Mouse (Mus musculus) ES-CJ7 (cell line): ENCODE data around the gene Ubxn7.
A peak's percentile ranks its signal among the peaks of the same experiment; 100 is the strongest.

ENCODE experiments used
- DNase-seq: peaks from one replicate; pipeline ENCODE4 v3.0.0; 2011; ENCODE audit warnings: low read depth, low spot score

Gene Ubxn7

DNA sequence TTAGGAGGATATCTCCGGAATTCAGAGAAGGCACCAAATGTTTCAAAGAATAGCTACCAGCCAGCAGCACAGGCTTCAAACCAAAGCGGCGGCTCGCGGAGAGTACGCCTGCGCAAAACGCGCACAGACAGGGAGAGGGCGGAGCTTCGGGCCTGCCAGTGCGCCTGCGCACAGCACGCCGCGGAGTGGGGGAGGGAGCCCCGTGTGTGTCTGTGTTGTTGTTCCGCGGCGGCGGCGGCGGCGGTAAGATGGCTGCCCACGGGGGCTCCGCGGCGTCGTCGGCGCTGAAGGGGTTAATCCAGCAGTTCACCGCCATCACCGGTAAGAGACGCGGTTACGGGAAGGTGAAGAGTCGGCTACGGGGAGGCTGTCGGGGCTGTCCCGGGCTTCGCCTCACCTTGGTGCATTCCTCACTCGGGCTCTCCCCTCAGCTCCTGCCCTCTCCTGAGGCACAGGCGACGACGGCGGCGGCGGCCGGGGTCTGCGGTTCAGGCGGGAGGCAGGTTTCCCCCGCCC lies at the start of gene Ubxn7:
Gene Ubxn7, plus strand, starts transcription at position 218 of the 516 bp plus-strand sequence.
- DNase-seq, result peak; percentile 96

DNA sequence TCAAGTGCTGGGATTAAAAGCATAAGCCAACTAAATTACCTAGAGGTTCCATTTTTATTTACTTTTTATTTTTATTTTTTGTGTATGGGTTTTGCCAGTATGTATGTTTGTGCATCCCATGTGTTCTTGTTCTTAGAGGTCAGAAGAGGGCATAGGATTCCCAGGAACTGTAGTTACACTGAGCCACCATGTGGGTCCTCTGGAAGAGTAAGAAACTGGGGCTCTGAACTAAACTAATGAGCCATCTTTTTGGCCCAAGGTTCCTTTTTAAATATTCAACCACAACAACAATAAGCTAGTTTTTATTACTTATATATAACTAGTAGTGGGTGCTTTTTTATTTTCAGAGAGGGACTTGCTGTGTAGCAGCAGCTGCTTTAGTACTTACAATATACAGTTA lies 49.4 kb upstream of the Ubxn7 start:
- DNase-seq, result no peak

DNA sequence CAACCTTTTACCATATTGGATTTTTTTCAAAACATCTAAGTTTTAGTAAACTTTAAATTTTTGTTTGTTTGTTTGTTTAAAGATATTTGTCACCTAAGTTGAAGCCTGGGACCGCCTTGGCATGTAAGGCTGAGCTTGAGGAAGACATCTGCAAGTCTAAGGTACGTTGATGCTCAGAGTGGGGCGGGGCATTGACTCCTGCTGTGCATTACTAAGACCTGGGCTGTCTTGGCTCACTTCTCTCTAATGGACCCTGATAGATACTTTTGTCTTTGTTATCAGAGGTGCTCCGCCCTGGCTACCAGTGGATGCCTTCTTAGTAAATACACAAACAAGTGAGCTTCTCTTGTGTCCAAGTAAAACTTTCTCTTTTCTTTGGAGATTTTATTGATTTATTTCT lies 40.2 kb upstream of the Ubxn7 start:
- DNase-seq, result peak; percentile 96

DNA sequence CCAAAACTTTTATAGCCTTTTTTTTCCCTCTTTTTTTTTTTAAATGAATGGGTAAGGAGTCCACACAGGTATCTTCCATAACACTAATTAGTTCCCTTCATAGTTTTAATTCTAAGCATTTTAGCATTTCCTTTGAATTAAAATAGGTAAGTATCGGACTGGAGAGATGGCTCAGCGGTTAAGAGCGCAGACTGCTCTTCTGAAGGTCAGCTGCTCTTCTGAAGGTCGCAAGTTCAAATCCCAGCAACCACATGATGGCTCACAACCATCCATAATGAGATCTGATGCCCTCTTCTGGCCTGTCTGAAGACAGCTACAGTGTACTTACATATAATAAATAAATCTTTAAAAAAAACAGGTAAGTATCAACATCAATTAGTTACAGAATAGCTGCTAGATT lies 32.4 kb upstream of the Ubxn7 start:
- DNase-seq, result peak; percentile 51

DNA sequence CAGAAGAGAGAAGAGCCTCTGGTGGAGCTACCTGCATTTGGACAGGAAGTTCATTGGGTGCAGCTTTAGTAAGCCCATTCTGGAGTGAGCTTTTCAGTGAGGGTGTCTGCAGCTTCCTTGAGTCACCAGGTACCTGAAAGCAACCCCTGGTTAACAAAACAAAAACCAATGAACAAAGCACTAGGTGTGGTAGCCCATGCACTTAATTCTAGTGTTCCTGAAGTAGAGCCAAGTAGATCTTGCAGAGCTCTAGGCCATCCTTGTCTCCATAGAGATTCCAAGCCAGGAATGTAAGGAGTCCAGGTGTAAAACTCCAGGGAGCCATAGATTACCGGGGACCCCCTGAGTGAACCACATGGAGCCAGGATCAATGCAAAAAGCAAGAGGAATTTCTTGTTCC lies 29.0 kb upstream of the Ubxn7 start:
- DNase-seq, result peak; percentile 93

DNA sequence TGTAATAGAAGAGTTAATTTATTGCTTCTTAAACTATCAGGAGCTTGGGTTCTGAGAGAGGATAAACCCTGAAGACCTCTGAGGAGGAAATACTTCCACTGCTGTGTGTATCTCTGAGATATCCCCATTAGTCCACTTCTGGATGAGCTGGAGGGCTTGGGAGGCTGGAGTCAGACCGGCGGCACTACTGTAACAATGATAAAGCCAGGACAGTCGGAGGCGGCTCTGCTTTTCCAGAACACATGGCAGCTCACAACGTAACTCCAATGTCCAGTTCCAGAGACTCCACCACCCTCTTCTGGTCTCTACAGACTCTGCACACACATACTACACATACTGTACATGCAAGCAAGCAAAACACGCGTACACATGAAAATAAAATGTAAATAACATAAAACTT lies 28.2 kb upstream of the Ubxn7 start:
- no peak for DNase-seq

DNA sequence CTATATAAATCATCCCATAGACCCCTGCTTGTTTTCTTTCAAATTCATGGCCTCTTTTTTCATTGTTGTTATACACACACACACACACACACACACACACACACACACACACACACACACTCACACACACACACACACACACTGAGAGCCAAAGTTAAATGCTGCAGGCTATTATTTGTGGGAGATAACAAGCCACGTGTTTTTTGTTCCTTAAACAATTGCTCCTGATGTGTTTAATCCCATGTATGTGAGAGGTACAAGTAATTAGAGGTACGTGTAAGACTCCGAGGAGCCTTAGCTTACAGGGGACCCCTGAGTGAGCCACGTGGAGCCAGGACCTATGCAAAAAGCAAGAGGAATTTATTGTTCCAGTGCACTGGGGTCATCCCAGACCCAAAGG lies 20.1 kb upstream of the Ubxn7 start:
- DNase-seq, result no peak

DNA sequence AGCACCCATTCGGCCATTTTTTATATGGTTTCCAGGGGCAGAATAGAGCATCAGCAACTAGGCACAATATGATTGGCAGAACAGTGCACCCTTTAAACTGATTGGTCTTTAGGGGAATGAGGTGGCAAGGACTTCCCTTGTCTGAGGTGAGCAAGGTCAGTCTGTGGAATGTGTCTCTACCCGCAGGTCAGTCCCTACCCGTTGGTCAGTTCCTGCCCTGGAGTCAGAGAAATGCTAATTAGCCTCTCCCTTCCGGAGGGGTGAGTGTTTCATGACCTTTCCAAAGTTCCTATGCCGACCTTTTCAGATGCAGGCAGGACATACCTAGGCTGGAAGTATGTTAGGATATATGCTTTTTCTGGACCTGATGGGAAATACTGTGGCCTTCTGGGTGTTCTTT lies 19.7 kb upstream of the Ubxn7 start:
- peak; percentile 87 for DNase-seq

DNA sequence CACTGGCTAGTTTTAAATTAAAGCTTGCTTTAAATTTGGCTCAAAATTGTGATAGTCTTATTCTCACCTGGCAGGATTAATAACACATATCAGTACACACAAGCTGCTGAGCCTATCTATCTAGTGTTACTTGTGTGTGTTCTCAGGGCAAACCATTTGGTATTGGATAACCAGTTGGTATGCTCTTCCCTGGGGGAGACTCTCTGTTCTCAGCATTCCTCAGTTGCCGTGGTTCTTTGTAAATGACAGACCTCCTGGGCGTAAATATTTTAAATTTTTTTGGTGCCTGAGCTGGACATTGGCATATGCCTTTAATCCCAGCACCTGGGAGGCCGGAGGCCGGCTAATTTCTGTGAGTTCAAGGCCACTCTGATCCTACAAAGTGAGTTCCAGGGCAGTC lies 19.2 kb upstream of the Ubxn7 start:
- no peak for DNase-seq

DNA sequence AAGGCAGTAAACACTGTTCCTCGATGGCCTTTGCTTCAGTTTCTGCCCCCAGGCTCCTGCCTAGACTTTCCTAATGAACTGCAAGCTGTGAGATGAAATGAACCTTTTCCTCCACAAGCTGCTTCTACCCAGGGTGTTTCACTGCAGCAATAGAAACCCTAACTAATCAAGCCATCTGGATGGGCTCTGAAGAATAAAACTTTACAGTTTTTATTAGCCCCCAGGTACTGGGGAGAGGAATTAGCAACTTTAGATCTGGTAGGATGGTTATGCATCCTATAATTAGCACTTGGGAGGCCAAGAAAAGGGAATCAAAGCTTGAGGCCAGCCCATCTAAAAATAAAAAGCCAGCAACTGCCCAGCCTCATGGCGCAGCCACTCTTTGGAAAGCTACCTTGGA lies 15.5 kb upstream of the Ubxn7 start:
- no peak for DNase-seq

DNA sequence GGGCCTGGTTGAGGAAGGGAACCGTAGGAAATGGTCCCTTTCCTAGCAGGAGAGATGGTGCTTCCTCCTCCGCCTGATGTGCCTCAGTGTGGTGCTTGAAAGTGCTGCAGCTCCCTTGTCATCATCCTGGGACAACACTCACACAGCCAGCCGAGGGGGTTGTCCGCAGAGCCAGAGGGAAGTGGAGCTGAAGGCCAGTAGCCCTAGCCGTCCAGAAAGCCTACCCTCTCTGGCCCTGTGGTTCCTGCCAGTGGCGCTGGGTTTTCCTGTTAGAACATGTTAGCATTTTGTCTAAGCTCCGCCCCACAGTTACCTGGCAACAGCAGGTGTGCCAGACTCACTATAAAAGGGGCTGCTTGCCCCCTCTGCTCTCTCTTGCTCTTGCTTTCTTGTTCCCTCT lies 8.1 kb upstream of the Ubxn7 start:
- peak; percentile 67 for DNase-seq

DNA sequence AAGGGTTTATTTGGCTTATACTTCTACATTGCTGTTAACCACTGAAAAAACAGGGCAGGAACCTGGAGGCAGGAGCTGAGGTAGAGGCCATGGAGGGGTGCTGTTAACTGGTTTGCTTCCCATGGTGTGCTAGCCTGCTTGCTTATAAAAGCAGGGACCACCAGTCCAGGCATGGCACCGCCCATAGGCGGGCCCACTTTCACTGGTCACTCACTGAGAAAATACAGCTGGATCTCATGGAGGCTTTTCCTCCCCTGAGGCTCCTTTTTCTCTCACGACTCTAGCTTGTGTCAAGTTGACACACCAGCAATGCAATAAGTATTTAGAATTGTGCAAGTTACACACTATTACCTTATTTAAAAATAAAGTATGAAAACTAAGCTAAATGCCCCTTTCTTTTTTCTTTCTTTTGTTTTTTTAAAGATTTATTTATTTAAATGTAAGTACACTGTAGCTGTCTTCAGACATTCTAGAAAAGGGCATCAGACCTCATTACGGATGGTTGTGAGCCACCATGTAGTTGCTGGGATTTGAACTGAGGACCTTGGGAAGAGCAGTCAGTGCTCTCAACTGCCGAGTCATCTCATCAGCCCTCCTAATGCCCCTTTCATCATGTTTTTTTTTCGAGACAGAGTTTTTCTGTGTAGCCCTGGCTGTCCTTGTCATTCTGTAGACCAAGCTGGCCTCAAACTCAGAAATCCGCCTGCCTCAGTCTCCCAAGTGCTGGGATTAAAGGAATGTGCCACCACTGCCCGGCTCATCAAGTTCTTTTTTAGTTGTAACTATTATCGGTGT lies 984 bp upstream of the Ubxn7 start:
- DNase-seq, result no peak

DNA sequence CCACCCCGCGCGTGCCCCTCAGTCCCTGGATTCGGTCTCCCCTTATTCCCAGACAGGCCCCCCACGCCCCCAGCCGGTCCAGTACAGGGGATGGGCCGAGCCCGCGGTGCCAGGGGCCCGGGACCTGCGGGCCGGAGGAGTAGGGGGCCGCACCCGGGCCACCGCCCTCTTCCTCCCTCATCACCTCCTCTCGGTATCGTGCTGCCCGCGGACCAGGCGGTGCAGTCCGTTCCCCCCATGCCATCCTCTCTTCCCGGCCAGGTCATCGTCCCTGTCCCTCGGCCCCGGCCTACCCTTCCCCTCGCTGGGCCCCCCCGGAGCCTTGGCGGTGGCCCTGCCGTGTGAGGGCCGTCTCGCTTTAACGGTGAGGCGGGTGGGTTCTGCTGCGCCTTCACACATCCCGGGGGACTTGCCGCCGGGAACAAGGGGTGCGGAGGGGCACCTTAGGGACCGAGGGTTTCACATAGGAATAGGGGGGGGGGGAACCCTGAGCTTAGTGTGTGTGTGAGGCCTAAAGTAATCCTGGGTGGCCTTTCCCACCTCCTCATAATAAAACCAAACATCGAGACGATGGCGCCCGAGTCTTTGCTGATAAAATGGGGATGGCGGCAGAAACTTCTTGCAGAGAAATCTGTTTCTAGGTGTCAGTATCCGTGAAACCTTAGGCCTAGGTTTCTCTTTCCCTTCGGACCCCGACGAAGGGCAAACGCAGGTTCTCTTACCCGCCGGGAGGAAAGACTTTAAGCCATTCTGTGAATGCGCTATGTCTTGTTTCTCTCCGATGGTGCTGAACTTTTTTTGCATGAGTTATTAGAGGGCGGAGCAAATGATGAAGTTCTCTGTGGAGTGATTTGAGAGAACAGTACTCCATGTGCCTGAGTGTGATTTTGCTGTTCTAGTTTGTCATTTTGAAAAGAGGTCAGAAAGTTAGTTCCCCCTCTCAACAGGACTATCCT lies 777 bp downstream of the Ubxn7 start:
- DNase-seq, result peak; percentile 43

DNA sequence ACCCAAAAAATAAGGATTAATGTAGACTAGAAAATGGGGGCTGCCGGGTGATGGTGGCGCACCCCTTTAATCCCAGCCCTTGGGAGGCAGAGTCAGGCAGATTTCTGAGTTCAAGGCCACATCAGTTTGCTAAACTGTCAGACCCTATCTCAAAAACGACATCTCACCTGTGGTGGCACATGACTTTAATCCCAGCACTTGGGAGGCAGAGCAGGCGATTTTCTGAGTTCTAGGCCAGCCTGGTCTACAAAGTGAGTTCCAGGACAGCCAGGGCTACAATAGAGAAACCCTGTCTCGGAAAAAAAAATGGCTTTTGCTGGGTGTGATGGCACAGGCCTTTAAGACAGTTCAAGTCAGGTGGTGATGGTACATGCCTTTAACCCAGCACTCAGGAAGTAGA lies 3.1 kb downstream of the Ubxn7 start:
- no peak for DNase-seq

DNA sequence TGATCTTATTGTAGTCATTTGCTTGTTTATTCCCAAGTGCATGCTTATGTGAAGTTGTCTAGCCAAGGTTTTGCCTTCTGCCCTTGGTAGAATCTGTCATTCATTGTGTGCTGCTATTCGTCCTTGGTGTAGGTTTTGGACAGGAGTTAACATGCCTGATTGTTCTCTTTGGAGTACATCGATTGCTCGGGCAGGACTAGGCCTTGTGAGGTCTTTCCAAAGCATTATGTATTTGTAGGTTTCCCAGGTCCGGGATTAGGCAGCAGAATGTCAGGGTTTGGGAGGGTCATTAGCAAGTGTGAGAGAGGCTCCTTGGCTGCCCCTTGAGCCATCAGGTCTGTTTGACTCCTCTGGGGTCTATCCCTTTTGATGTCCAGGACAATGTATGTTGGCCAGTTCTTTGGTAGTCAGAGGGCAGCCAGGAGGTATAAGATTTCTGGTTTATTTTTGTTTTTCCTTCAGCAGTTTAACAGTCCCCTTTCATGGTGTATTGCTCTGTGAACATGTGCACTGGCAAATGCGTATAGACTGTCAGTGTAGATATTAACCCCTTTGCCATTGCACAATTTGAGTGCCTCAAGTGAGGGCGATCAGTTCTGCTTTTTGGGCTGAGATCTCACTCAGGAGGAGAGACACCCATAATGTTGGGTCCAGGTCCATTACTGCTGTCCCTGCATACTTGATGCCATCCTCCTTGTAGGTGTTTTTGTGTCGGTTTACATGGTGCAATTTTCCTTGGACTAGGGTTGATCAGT lies 4.1 kb downstream of the Ubxn7 start:
- DNase-seq, result no peak

DNA sequence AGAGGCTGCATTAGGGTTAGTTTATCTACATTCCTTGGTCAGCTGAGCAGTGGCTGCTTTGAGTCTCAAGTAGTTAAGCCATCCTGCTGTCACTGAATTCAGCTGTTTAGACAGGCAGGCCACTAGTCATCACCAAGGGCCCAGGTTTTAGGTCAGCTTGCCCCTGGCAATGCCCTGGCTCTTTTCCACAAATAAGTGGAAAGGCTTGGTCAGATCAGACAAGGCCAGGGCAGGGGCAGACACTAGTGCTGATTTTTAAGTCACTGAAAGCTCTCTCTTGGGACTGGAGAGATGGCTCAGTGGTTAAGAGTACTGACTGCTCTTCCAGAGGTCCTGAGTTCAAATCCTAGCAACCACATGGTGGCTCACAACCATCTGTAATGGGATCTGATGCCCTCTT lies 4.9 kb downstream of the Ubxn7 start:
- DNase-seq, result no peak

DNA sequence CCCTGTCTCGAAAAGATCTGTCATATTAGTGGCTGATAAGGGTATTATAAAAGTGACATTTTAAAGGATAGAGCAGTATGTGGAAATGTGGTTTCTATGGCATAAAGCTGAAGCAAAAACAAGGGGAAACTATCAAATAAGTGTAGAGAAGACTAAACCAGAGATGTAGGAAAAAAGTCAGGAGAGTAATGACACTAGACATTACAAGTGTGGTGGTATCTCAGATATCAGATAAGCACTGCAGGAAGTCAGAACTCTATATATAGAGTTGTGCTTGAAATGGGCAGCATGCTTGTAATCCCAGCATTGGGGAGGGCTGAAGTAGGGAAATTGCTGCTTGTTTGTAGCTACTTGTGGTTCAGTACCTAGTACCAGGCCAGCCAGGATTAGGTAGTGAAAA lies 8.4 kb downstream of the Ubxn7 start:
- no peak for DNase-seq

DNA sequence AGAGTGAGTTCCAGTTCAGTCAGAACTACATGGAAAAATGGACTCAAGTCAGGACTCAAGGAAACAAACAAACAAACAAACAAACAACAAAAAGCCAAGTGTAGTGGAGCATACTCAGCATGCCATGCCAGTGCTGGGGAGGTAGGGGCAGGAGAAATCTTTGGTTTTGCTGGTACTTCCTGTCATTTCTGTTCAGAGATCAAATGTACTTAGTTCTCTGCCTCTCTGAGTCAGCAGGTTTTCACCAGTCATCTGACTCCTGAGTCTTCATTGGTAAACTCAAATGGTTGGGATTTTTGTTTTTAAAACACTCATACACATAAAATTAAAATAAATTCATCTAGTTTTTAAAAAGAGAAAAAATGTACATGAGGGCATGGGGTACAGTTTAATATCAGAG lies 13.5 kb downstream of the Ubxn7 start:
- DNase-seq, result no peak

DNA sequence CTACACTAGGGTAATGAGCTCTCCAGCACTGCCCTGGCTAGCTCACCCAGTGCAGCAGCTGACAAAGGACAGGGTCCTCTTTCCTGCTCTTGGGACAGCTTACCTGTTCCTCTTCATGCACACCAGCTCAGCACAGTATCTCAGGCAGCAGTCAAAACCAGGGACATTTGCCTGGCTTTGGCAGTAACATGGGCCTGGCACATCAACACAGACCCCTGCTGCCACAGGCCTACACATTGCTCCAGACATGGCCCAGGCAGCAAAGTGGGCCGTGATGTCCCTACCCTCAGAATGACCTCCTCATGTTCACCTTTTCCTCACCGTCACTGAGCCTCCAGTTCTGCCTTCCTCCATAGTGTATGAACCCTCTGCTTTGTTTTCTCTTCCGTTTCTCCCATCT lies 18.7 kb downstream of the Ubxn7 start:
- DNase-seq, result no peak

DNA sequence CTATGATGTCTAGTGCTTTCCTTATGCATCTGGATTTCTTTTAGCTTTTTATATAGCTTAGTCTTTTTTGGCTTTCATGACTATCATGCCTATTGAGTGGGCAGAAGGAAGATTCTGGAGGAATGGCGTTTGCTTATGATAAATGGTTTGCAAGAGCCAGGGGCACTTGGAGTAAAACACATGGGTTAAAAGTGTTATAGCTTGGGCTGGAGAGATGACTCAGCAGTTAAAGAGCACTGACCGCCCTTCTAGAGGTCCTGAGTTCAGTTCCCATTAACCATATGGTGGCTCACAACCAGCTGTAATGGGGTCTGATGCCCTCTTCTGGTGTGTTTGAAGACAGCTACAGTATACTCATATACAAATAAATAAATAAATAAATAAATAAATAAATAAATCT lies 31.5 kb downstream of the Ubxn7 start:
- DNase-seq, result no peak

DNA sequence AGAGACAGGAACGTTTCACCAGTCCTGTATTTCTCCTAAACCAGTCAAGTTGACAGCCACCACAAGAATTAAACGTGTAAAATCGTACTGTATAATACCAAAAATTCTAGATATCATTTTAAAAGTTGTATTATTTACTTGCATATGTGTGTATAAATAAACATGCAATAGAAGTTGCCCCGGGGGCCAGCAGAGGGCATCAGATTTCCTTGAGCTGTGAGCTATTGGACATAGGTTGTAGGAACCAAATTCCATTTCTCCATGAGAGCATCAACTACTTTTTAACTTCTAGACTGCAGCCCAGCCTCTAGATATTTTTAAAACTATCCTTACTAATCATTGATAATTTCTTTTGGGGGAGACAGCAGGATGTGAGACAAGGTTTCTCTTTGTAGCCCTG lies 39.3 kb downstream of the Ubxn7 start:
- peak; percentile 24 for DNase-seq

DNA sequence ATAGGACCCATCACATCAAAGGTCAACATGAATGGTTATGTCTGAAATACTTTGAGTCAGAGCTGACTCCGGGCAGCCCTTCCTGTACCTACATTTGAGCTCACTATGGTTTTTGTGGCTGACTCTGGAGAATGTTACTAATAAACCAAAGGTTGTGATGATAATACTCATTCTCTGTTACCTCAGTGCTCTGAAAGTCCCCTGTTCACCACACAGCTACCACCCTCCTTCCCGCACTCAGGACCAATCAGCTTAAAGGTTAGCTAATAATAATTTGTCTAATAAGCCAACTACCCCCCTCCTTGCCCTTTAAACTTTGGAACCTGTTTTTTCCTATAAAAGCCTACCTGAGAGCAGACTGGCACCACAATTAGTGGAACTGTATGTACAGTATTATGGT lies 47.5 kb downstream of the Ubxn7 start:
- no peak for DNase-seq
